Mouse (Mus musculus) embryonic facial prominence, embryonic 15.5 days (tissue): ENCODE results near the gene Nipal1. TPM values are rescaled to one million over a fixed set of nuclear protein-coding genes. Genes with fewer than 3 reads are reported as not detected.

Experiments
- ATAC-seq: fragments of 200-750 bp; cut with Nextera tagmentation; 2 replicates; pipeline ENCODE4 v1.8.0; 2017; ENCODE audit warnings: low read depth, moderate TSS enrichment; ENCODE audit not compliant: insufficient number of reproducible peaks, low FRiP score, low TSS enrichment
- H3K27ac ChIP-seq: fragments of 300-500 bp; sonication (generic); replicated peaks from 2 replicates; pipeline ENCODE4 v1.5.1; 2015; ENCODE audit warnings: mild to moderate bottlenecking, inconsistent platforms
- H3K27me3 ChIP-seq: fragments of 300-500 bp; sonication (generic); 2 replicates; pipeline ENCODE4 v1.6.1; 2015; ENCODE audit warnings: inconsistent platforms
- H3K36me3 ChIP-seq: fragments of 300-500 bp; sonication (generic); 2 replicates; pipeline ENCODE4 v1.6.1; 2015; ENCODE audit warnings: mild to moderate bottlenecking, inconsistent platforms
- H3K4me1 ChIP-seq: fragments of 300-500 bp; sonication (generic); 2 replicates; pipeline ENCODE4 v1.6.1; 2015; ENCODE audit warnings: inconsistent platforms
- H3K4me2 ChIP-seq: fragments of 300-500 bp; sonication (generic); replicated peaks from 2 replicates; pipeline ENCODE4 v1.6.1; 2015; ENCODE audit warnings: mild to moderate bottlenecking, inconsistent platforms
- H3K4me3 ChIP-seq: fragments of 300-500 bp; sonication (generic); replicated peaks from 2 replicates; pipeline ENCODE4 v1.5.1; 2015; ENCODE audit warnings: mild to moderate bottlenecking, inconsistent platforms
- H3K9ac ChIP-seq: fragments of 300-500 bp; sonication (generic); 2 replicates; pipeline ENCODE4 v1.6.1; 2015; ENCODE audit warnings: inconsistent platforms
- H3K9me3 ChIP-seq: fragments of 300-500 bp; sonication (generic); replicated peaks from 2 replicates; pipeline ENCODE4 v1.6.1; 2016; ENCODE audit warnings: inconsistent platforms
- WGBS: fragments of 180-500 bp; shearing (Covaris S2); methylation state at CpG from one replicate; pipeline ENCODE4 v1.1.7; 2015; 5-methylcytosine and 5-hydroxymethylcytosine counted together
- polyA plus RNA-seq: library from polyadenylated mRNA; unstranded; fragments of >200 nt; fragmentation: Nextera tagmentation; extraction: Ambion mirVana; gene quantifications from 2 replicates; pipeline ENCODE4 v1.2.1, GENCODE M21; 2015

The Nipal1 gene
- polyA plus RNA-seq, 1 experiment from 2014 or later: 16.6 TPM

DNA sequence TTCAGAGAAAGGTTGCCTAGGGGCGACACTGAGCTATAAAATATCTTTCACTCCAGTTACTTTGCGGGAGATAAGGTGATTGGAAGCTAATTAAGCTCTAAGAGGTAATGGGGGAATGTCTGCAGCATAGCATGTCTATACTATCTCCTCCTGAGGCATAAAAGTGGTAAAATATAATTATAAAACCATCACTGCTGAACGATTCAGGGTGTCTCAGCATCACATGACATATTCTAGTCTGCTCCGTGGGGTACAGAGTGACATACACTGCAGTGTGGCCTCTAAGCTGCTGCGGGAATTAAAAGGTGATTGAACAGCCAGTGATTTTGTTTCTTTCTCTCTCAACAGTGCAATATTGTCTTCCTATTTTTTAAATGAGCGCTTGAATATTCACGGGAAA, 18.8 kb downstream of the Nipal1 start:
- H3K9ac ChIP-seq: no peak overlapping the region
- H3K4me2 ChIP-seq: no peak overlapping the region
- H3K36me3 ChIP-seq: no peaks in the 10 kb centered on the region
- no peaks in the 10 kb centered on the region for H3K9me3 ChIP-seq
- ATAC-seq: no peak
- H3K27ac ChIP-seq: no peak overlapping the region
- no peak overlapping the region for H3K4me3 ChIP-seq
- H3K27me3 ChIP-seq: no peaks in the 10 kb centered on the region
- WGBS: 71% methylated on average over 7 of the region's 7 CpGs
- no peaks in the 10 kb centered on the region for H3K4me1 ChIP-seq

DNA sequence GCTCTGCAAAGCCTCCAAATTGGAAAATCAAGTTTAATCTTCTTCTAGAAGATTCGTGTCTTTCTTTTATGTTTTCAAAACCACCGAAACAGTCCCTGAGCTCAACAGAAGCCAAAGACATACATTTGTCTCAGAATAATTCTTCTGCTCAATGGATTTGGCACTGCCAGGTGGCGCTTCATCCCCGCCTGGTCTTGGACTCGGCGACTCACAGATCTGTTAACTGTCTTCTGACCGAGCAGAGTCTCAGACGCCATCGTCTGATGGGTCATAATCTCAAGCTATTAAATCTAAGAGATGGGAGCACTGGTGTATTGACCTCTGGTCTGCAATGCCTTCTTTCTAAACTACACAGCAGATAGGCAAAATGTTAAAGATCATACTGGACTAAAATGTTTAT, 20.8 kb downstream of the Nipal1 start:
- ATAC-seq: no peak
- H3K4me3 ChIP-seq: no peak overlapping the region
- no peak overlapping the region for H3K27ac ChIP-seq
- H3K27me3 ChIP-seq: no peaks in the 10 kb centered on the region
- WGBS: 80% methylated on average over 9 of the region's 9 CpGs
- H3K9me3 ChIP-seq: no peaks in the 10 kb centered on the region
- no peak overlapping the region for H3K9ac ChIP-seq
- no peaks in the 10 kb centered on the region for H3K4me1 ChIP-seq
- no peaks in the 10 kb centered on the region for H3K36me3 ChIP-seq
- no peak overlapping the region for H3K4me2 ChIP-seq

DNA sequence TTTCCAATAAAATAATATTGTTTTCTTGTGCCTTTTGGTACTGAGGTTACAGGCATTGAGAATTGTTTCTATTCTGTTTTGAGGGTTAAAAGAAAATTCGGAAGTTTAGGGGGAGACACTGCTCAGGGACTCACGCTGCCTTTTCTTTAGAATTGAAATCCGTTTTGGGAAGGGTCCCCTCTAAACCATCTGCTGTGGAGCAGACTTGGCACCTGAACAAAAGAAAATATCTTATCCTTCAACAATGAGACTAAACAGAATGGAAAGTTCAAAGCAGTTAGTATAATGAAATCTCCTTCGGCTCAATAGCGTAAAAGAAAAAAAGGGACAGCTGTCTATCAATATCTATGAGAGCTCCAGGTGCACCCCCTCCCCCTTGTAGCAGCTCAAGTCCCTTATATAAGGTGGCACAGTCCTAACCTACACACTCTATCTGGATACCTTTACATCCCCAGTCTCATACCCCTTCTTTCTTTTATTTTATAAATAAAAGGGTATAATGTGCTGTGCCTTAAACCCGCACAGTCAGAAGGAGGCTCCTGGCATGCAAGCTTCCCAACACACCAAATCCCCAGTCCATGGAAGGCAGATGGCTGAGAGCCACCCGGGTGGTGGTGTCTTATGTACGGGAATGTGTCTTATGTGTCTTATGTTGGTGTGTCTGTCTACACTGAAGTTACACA, 23.6 kb downstream of the Nipal1 start:
- no peaks in the 10 kb centered on the region for H3K27me3 ChIP-seq
- H3K4me3 ChIP-seq: no peak overlapping the region
- no peaks in the 10 kb centered on the region for H3K9me3 ChIP-seq
- no peak overlapping the region for H3K27ac ChIP-seq
- 0 out of 2 replicates have a peak, but pooled peaks cover under 1% of the 10 kb centered on the region for H3K4me1 ChIP-seq
- no peak overlapping the region for H3K4me2 ChIP-seq
- ATAC-seq: no peak
- 47% methylated on average over 8 of the region's 8 CpGs for WGBS
- H3K36me3 ChIP-seq: no peaks in the 10 kb centered on the region
- no peak overlapping the region for H3K9ac ChIP-seq

DNA sequence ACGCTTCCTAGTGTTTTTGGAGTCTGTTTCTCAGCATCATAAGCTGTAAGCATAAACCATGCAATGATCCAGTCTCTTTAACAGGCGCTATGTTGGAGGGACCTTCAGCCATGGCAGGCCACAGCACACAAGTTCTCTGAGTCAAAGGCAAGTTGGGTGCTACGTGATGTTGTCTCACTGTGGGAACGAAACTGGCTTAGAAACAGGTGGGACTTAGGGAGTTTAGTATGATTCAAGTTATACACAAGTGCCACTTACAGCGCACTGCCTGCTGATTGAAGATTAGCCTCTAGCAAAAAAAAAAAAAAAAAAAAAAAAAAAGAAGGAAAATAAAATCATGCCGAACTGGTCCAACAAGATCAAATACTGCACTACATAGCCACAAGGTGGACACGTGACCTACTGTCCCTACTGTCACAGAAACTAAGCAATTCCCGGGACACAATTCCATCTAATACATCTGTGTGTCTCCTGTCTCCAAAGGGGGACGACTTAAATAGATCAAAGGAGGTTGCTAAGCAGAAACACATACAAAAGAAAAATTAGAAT, 27.5 kb downstream of the Nipal1 start:
- H3K4me2 ChIP-seq: no peak overlapping the region
- H3K36me3 ChIP-seq: no peaks in the 10 kb centered on the region
- H3K27ac ChIP-seq: peak overlapping the region; percentile 66
- 0 out of 2 replicates have a peak, but pooled peaks cover 6% of the 10 kb centered on the region for H3K4me1 ChIP-seq
- H3K4me3 ChIP-seq: no peak overlapping the region
- no peak for ATAC-seq
- H3K9me3 ChIP-seq: no peaks in the 10 kb centered on the region
- H3K9ac ChIP-seq: no peak overlapping the region
- 59% methylated on average over 9 of the region's 9 CpGs for WGBS
- H3K27me3 ChIP-seq: no peaks in the 10 kb centered on the region

DNA sequence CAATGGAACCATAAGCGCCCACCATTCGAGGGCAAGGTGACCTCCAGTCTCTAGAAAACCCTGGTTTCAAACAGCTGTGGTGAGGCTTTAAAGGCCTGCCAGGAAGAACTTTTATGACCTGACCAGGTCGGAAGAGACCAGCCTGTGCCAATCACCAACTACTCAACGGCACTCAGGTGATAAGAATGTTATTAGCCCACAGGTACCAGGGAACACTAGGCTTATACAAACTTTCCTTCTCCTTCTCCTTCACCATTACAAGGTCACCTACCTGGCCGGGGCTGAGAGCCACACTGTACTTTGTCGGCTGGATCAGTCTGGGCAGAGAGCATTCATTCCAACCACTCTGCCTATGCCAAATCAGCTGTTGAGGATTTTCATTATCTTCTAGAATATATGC, 33.9 kb downstream of the Nipal1 start:
- 90% methylated on average over 6 of the region's 6 CpGs for WGBS
- no peak for ATAC-seq

DNA sequence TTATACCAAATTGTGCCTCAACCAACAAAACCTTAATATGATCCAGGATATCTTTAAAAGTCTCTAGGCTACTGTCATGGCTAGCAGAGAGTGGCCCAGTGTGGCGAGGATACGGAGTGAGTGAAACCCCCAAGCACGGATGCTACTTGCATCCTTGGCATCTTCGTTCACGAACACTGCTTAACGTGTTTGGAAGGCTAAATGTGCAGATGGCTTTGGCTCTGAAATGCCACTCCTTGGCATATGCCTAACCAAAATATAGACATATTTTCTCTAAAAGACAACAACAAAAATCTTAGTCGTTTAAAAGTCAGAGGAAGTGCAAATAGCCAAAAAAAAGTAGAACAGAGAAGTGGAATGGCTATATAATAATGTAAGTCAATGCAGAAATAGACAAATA, 42.0 kb downstream of the Nipal1 start:
- no peak for ATAC-seq

More for the DNA sequence above, 33.9 kb downstream of the Nipal1 start:
- Histone ChIP-seq H3K27ac (no peak overlapping the region), H3K4me2 (no peak overlapping the region), H3K9me3 (0 out of 2 replicates have a peak, but pooled peaks cover 3% of the 10 kb centered on the region), H3K36me3 (no peaks in the 10 kb centered on the region), H3K9ac (no peak overlapping the region), H3K27me3 (no peaks in the 10 kb centered on the region), H3K4me1 (0 out of 2 replicates have a peak, but pooled peaks cover 2% of the 10 kb centered on the region), H3K4me3 (no peak overlapping the region)

DNA sequence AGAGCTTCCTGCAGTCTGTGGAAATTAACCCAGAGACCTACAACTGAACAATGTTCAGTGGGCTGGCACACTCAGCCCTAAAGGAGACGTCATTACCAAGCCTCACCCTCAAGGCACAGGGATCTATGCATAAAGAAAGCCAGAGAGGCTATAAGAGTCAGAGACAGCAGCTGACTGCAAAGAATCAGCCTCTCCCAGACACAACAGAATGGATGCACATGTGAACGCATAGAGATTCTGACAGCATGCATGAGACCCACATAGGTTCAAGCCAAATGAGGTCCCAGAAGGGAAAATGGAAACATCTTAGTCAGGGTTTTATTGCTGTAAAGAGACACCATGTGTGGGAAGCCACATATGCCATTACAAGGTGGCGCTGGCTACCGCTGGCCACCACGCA, 42.9 kb downstream of the Nipal1 start:
- 79% methylated on average over 5 of the region's 5 CpGs for WGBS
- Histone ChIP-seq H3K36me3 (no peaks in the 10 kb centered on the region), H3K4me2 (no peak overlapping the region), H3K4me1 (no peaks in the 10 kb centered on the region), H3K27ac (no peak overlapping the region), H3K9me3 (no peaks in the 10 kb centered on the region), H3K27me3 (no peaks in the 10 kb centered on the region), H3K9ac (no peak overlapping the region), H3K4me3 (no peak overlapping the region)
- no peak for ATAC-seq

More for the DNA sequence above, 42.0 kb downstream of the Nipal1 start:
- H3K9ac ChIP-seq: no peak overlapping the region
- no peaks in the 10 kb centered on the region for H3K36me3 ChIP-seq
- no peak overlapping the region for H3K4me2 ChIP-seq
- no peaks in the 10 kb centered on the region for H3K9me3 ChIP-seq
- no peak overlapping the region for H3K4me3 ChIP-seq
- H3K27ac ChIP-seq: no peak overlapping the region
- H3K27me3 ChIP-seq: no peaks in the 10 kb centered on the region
- no peaks in the 10 kb centered on the region for H3K4me1 ChIP-seq
- WGBS: 87% methylated on average over 7 of the region's 7 CpGs

DNA sequence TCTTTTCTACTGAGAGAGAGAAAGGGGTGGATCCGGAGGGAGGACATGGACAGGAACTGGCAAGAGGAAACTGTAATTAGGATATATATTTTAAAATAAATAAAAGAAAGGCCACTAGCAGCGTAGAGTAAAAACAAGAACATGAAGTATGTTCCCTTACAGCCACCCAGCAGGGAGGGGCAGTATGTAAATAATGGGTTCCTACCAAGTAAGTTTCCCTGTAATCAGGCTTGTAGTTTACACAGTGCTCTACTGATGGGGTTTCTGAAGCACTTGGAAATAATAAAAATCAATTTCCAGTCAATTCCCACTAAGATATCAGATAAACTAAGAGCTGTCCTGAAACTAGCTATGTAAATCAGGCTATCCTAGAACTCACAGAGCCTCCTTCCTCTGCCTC, 47.1 kb downstream of the Nipal1 start:
- ATAC-seq: no peak
- WGBS: 83% methylated on average over 2 of the region's 2 CpGs

DNA sequence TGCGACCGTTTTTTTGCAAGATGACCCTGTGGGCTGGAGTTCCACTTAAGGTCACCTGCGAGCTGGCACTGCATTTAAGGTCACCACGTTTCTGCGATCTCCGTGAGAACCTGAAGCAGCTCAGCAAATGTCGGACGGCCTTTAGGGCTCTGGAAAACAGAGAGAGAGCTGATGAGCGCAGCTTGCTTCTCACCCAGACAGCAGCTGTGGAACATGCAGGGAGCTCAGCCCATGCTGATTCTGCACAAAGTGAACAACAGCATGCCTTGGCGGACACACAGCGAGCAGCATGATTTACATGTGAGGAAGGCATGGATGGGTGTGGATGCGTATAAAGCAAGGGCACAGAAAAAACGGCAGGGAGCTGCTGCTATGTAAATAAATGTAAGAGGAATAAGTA, 48.9 kb downstream of the Nipal1 start:
- Histone ChIP-seq H3K4me3 (no peak overlapping the region), H3K9ac (no peak overlapping the region), H3K36me3 (no peaks in the 10 kb centered on the region), H3K4me1 (peaks cover 19% of the 10 kb centered on the region), H3K27me3 (no peaks in the 10 kb centered on the region), H3K9me3 (no peaks in the 10 kb centered on the region), H3K4me2 (no peak overlapping the region), H3K27ac (no peak overlapping the region)
- 72% methylated on average over 13 of the region's 13 CpGs for WGBS
- no peak for ATAC-seq

More for the DNA sequence above, 47.1 kb downstream of the Nipal1 start:
- H3K4me2 ChIP-seq: no peak overlapping the region
- no peaks in the 10 kb centered on the region for H3K36me3 ChIP-seq
- H3K9ac ChIP-seq: no peak overlapping the region
- no peaks in the 10 kb centered on the region for H3K9me3 ChIP-seq
- no peak overlapping the region for H3K4me3 ChIP-seq
- H3K27me3 ChIP-seq: no peaks in the 10 kb centered on the region
- no peak overlapping the region for H3K27ac ChIP-seq
- peaks cover 19% of the 10 kb centered on the region for H3K4me1 ChIP-seq

DNA sequence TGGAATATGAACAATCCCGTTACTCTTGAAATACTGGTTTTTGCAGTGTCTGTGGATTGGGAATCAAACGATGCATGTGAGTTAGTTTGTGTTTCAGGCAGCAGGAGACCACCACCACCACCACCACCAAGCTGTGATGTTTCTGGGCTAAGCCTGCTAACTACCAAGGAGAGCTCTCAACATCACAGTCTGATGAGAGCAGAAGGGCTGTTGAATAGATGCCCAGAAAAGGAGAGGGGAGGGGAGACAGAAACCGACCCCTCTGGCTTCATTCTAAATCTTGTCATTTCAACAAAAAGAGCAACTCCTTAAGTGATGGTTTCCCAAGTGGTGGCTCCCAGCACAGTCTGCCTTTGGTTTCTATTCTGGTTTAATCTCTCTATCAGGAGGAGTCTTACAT, 50.7 kb downstream of the Nipal1 start:
- Histone ChIP-seq H3K4me3 (no peak overlapping the region), H3K36me3 (no peaks in the 10 kb centered on the region), H3K27ac (peak overlapping the region; percentile 55; the same call in 1 of the 2 replicates), H3K9ac (no peak overlapping the region), H3K4me2 (no peak overlapping the region), H3K27me3 (no peaks in the 10 kb centered on the region), H3K4me1 (peaks cover 19% of the 10 kb centered on the region), H3K9me3 (no peaks in the 10 kb centered on the region)
- no peak for ATAC-seq
- WGBS: 34% methylated on average over 3 of the region's 3 CpGs

DNA sequence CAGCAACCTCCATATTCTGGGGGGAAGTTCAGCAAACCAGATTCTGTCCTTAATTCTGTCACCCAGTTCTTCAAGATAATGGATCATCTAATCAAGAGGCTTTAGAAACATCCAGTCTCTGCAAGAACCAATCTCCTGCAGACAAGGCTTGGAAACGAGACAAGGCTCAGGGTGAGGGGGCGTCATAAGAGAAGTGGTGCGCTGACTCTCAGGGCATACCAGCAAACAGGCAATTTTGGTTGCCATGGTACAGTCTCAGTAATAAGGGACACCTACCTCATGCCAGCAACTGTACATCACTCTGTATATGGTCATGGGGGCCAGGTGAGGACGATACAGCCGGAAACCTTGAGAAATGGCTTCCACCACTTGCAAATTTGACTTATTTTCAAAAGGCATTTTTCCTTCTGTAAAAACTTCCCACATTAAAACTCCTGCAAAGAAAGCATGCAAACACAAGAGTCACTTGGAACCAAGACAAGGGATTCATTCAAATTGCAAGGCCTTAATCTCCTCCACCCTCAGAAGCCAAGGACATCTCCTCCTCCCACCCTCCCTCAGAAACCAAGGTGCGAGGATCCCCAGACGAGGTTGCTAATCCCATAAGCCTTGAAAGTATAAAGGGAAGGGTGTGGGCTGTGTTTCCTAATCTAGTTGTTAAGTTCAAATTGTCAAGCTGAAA, 51.4 kb downstream of the Nipal1 start:
- no peak for ATAC-seq
- H3K4me2 ChIP-seq: no peak overlapping the region
- H3K4me3 ChIP-seq: no peak overlapping the region
- no peaks in the 10 kb centered on the region for H3K36me3 ChIP-seq
- H3K27me3 ChIP-seq: no peaks in the 10 kb centered on the region
- 63% methylated on average over 7 of the region's 7 CpGs for WGBS
- no peaks in the 10 kb centered on the region for H3K9me3 ChIP-seq
- H3K27ac ChIP-seq: peak overlapping the region; percentile 55; the same call in 1 of the 2 replicates
- H3K4me1 ChIP-seq: peaks cover 19% of the 10 kb centered on the region
- no peak overlapping the region for H3K9ac ChIP-seq
